Mouse (Mus musculus): ENCODE measurements around the gene BC051142.

DNA sequence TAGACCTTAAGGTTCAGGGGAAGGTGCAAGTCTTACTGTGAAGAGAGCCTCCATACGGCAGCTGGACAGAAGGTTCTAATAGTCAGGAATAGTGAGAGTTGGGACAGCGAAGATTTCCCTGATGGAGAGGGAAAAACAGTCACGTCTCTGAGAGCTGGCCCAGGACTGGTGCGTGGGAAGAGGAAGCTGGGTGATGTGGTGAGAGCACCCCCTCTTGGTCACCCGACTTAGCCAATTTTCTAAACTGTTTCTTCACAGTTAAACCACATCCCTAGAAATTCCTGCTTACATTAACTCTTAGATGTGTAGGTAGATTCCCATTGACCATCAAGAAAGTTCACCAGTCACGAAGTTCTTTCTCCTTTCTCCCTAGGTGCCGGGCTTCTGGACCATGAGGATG is 21.4 kb downstream of the BC051142 start:
- TF ChIP-seq CTCF (IDR thresholded peaks at IDR 0.05; ENCODE audit: insufficient read depth, low read depth, low read length) (no peak), POLR2A (IDR thresholded peaks at IDR 0.05; ENCODE audit: insufficient read depth, low read depth, low read length) (no peak)

Data from olfactory bulb, adult 2 months (tissue).